Mouse (Mus musculus) hindbrain, postnatal 0 days (tissue): ENCODE results near the gene Adgrf5. TPM values are rescaled to one million over a fixed set of nuclear protein-coding genes. Genes with fewer than 3 reads are reported as not detected.

Experiments used
- ATAC-seq: fragments of 200-750 bp; cut with Nextera tagmentation; 2 replicates; pipeline ENCODE4 v1.8.0; 2017; ENCODE audit warnings: mild to moderate bottlenecking, moderate TSS enrichment, moderate library complexity
- DNase-seq: peaks from one replicate; pipeline ENCODE4 v3.0.0-alpha.2; 2015; ENCODE audit warnings: low spot score
- H3K27ac ChIP-seq: fragments of 300-500 bp; sonication (generic); 2 replicates; pipeline ENCODE4 v1.5.1; 2014; ENCODE audit warnings: mild to moderate bottlenecking
- H3K27me3 ChIP-seq: fragments of 300-500 bp; sonication (generic); 2 replicates; pipeline ENCODE4 v1.6.1; 2014; ENCODE audit warnings: low read length, mixed read lengths; ENCODE audit not compliant: insufficient read depth
- H3K36me3 ChIP-seq: fragments of 300-500 bp; sonication (generic); 2 replicates; pipeline ENCODE4 v1.6.1; 2014; ENCODE audit warnings: low read length, mixed read lengths; ENCODE audit not compliant: insufficient read depth
- H3K4me1 ChIP-seq: fragments of 300-500 bp; sonication (generic); 2 replicates; pipeline ENCODE4 v1.6.1; 2014; ENCODE audit warnings: antibody characterized with exemption, low read length, mixed read lengths; ENCODE audit not compliant: insufficient read depth
- H3K4me2 ChIP-seq: fragments of 300-500 bp; sonication (generic); 2 replicates; pipeline ENCODE4 v1.6.1; 2014; ENCODE audit warnings: low read depth, mild to moderate bottlenecking, low read length, moderate library complexity, mixed read lengths
- H3K4me3 ChIP-seq: fragments of 300-500 bp; sonication (generic); 2 replicates; pipeline ENCODE4 v1.5.1; 2014; ENCODE audit warnings: low read length
- H3K9ac ChIP-seq: fragments of 300-500 bp; sonication (generic); replicated peaks from 2 replicates; pipeline ENCODE4 v1.6.1; 2014; ENCODE audit warnings: mild to moderate bottlenecking, low read length, moderate library complexity, mixed read lengths
- H3K9me3 ChIP-seq: fragments of 300-500 bp; sonication (generic); 2 replicates; pipeline ENCODE4 v1.6.1; 2016; ENCODE audit warnings: low read length, mixed read lengths
- CTCF ChIP-seq: IDR thresholded peaks from 2 replicates; pipeline ENCODE4 v1.5.1; 2016; ENCODE audit warnings: antibody characterized with exemption, control low read depth, low read depth
- WGBS: fragments of 180-500 bp; shearing (Covaris S2); extraction: QIAGEN DNeasy Blood & Tissue Kit; methylation state at CpG from one replicate; pipeline ENCODE4 v1.1.7; 2014; 5-methylcytosine and 5-hydroxymethylcytosine counted together
- polyA plus RNA-seq: library from polyadenylated mRNA; unstranded; fragments of >200 nt; fragmentation: Nextera tagmentation; extraction: Ambion mirVana; gene quantifications from 2 replicates; pipeline ENCODE4 v1.2.1, GENCODE M21; 2015
- total RNA-seq: library from RNA; depleted of rRNA; stranded (reverse); fragments of >200 nt; gene quantifications from 2 replicates; pipeline ENCODE4 v1.2.3, GENCODE M21; 2014; rRNA removed

Gene Adgrf5
- total and polyA plus RNA-seq, 2 experiments from 2014 or later = 3.9 to 17.3 TPM

DNA sequence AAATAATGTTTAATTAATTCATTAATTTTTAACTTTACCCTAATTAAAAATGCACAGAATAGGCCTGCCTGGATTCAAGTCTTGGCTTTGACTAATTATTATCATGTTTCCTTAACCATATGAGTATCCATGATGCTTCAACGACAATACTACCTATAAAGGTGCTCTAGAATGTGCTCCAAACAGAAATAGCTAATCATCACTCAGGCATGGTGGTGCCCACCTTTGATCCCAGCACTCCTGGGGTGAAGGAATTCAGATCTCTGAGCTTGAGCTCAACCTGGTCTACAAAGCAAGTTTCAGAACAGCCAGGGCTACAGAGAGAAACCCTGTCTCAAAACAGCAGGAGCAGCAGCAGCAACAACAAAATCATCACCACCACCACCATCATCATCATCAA, 140.3 kb downstream of the Adgrf5 start:
- no peak for TF ChIP-seq CTCF
- DNase-seq (no peak), ATAC-seq (no peak)
- H3K4me3 ChIP-seq = no peak overlapping the region
- H3K9ac ChIP-seq = no peak overlapping the region
- no peak overlapping the region for H3K4me2 ChIP-seq
- H3K4me1 ChIP-seq = no peaks in the 10 kb centered on the region
- no peaks in the 10 kb centered on the region for H3K36me3 ChIP-seq
- H3K27ac ChIP-seq = no peak overlapping the region
- H3K27me3 ChIP-seq = no peaks in the 10 kb centered on the region
- H3K9me3 ChIP-seq = no peaks in the 10 kb centered on the region
- WGBS = 88% methylated on average over 1 of the region's 1 CpGs

DNA sequence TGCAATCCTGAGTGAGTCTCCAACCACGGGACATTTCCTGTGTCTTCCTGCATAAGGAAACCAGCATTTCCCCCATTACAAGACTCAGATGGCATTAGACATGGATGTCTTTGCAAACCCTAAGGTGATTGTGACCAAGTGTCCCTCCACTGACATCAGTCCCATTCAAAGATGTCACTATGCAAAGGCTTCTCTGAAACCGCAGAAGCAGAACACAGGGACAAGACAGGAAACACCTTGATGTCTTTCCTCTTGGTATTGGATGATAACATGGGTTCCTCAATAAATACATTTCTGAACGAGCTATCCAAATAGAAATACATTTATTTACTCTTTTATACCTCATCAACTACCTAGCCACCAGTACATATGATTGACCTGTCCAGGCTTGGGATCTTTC, 141.0 kb downstream of the Adgrf5 start:
- Histone ChIP-seq H3K4me3 (no peak overlapping the region), H3K4me2 (no peak overlapping the region), H3K27me3 (no peaks in the 10 kb centered on the region), H3K9ac (no peak overlapping the region), H3K27ac (no peak overlapping the region), H3K36me3 (no peaks in the 10 kb centered on the region), H3K9me3 (no peaks in the 10 kb centered on the region), H3K4me1 (no peaks in the 10 kb centered on the region)
- 80% methylated on average over 3 of the region's 3 CpGs for WGBS
- no peak for ATAC-seq
- no peak for TF ChIP-seq CTCF
- no peak for DNase-seq

DNA sequence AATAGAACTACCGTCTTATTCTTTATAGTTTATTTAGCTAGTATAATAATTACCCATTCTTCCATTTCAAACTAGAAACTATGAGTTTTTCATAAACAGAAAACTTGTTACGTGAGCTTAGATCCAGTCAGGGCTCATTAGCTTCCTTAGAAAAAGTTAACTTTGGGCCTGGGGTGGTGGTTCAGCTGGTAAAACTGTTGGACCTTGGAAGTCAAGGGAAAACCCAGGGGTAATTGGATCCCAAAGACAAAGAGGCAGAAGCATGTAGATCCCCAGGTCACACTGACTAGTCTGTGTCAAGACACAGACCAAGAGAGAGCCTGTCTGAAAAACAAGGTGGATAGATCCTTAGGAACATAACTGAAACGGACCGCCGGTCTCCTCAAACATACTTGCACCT, 141.4 kb downstream of the Adgrf5 start:
- H3K27ac ChIP-seq = no peak overlapping the region
- no peak overlapping the region for H3K4me3 ChIP-seq
- WGBS = 96% methylated on average over 5 of the region's 5 CpGs
- no peak for TF ChIP-seq CTCF
- H3K36me3 ChIP-seq = no peaks in the 10 kb centered on the region
- ATAC-seq = no peak
- DNase-seq = no peak
- no peak overlapping the region for H3K9ac ChIP-seq
- H3K4me2 ChIP-seq = no peak overlapping the region
- no peaks in the 10 kb centered on the region for H3K27me3 ChIP-seq
- H3K9me3 ChIP-seq = no peaks in the 10 kb centered on the region
- no peaks in the 10 kb centered on the region for H3K4me1 ChIP-seq

DNA sequence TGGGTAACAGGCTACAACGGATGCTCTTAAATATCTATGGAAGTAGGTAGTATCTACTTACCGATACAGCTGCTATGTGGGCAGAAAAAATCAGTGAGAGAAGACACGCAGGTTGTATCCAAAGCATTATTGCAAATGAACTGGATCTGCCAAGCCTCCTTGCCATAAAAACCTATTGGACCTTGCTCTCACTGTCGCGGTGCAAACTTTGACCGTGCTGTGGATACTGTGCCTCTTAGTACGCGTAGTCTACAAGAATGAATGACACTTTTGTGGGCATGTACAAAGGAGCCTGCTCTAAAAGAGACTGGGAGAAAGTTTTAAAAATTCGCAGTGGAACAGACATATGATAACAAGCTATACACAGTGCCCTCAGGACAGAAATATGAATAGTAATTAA, 142.3 kb downstream of the Adgrf5 start, which contains the start of gene Mep1a:
TSS of gene Mep1a (minus strand) at position 221 of the 400 bp plus-strand sequence.
- no peak for TF ChIP-seq CTCF
- WGBS = 88% methylated on average over 9 of the region's 9 CpGs
- no peak within 1 kb of the TSS for H3K4me3 ChIP-seq
- no peaks in the 10 kb centered on the region for H3K36me3 ChIP-seq
- no peak for ATAC-seq
- no peak within 1 kb of the TSS for H3K9ac ChIP-seq
- DNase-seq = no peak
- no peak within 1 kb of the TSS for H3K4me2 ChIP-seq
- H3K27me3 ChIP-seq = no peaks in the 10 kb centered on the region
- no peak within 1 kb of the TSS for H3K27ac ChIP-seq
- H3K4me1 ChIP-seq = no peaks in the 10 kb centered on the region
- H3K9me3 ChIP-seq = no peaks in the 10 kb centered on the region

DNA sequence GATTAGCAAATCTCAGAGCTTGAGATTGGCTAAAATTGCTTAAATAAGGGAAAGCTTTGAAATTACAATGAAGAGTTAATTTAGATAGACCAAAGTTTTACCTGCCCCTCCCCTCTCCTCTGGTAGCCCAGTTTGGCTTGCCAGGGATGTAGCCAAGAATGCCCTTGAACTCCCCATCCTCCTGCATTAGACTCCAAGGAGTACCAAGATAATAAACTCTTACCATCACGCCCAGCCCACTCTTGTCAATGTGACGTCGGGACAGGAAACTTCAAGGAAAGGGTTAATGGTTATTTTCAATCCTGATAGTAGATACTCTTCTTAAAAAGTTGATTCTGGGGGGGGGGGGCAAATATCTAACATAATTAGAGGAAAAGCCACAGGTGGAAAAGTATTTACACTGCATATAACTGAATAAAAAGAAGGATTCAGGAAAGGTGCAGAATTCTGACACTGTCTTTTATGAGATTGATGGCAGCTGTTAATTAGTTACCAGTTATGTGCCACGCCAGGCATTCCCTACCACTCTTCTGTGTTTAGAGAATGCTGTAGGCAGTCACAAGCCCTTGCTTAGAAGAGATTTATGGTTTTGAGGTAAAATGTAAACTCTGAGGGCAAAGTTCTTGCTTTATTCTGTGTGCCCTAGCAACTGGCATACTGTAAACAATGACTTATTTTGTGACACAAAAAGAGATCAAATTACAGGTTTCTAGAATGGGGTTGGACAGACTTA, 143.8 kb downstream of the Adgrf5 start:
- H3K27ac ChIP-seq = no peak overlapping the region
- no peak for ATAC-seq
- 75% methylated on average over 4 of the region's 4 CpGs for WGBS
- H3K4me1 ChIP-seq = no peaks in the 10 kb centered on the region
- H3K4me3 ChIP-seq = no peak overlapping the region
- no peaks in the 10 kb centered on the region for H3K27me3 ChIP-seq
- H3K36me3 ChIP-seq = no peaks in the 10 kb centered on the region
- TF ChIP-seq CTCF = no peak
- no peak overlapping the region for H3K9ac ChIP-seq
- H3K9me3 ChIP-seq = no peaks in the 10 kb centered on the region
- no peak for DNase-seq
- H3K4me2 ChIP-seq = no peak overlapping the region

DNA sequence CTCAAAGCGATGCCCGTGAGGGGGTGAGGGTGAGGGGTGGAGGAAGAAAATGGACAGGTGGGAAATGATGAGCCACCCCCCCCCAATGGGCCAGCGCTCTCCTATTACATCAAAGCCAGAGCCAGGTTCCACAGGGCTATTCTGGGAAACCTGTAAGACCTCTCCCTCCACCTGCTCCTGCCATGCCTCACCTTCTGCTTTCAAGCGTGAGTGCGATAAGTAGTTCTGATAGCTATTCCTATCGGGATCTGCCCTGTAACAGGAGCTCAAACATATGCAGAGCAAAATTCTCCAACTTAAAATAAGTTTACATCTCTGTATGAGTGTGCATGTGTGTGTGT, 144.3 kb downstream of the Adgrf5 start:
- Histone ChIP-seq H3K27ac (no peak overlapping the region), H3K36me3 (no peaks in the 10 kb centered on the region), H3K9me3 (no peaks in the 10 kb centered on the region), H3K4me1 (no peaks in the 10 kb centered on the region), H3K4me3 (no peak overlapping the region), H3K4me2 (no peak overlapping the region), H3K27me3 (no peaks in the 10 kb centered on the region), H3K9ac (no peak overlapping the region)
- ATAC-seq (no peak), DNase-seq (no peak)
- TF ChIP-seq CTCF = no peak
- WGBS = 67% methylated on average over 6 of the region's 6 CpGs

Other genes with a start within 250 kb of the Adgrf5 start
- gene Adgrf1, start 90.1 kb upstream of the Adgrf5 start, total RNA-seq = 0.11 TPM in 1 of 2 replicates, not detected in the other
- gene Adgrf1, start 90.1 kb upstream of the Adgrf5 start, polyA plus RNA-seq = not detected in 2 replicates
- gene Mep1a, start 142.4 kb downstream of the Adgrf5 start, total RNA-seq = 0.43 TPM in 1 of 2 replicates, not detected in the other
- gene Mep1a, start 142.4 kb downstream of the Adgrf5 start, polyA plus RNA-seq = 0.13 and 0.15 TPM in 2 replicates
- gene Ankrd66, start 183.2 kb downstream of the Adgrf5 start, total RNA-seq = 0.10 TPM in 1 of 2 replicates, not detected in the other
- 1.2 and 1.9 TPM in 2 replicates for gene Ankrd66, start 183.2 kb downstream of the Adgrf5 start, polyA plus RNA-seq
- gene Pla2g7, start 207.6 kb downstream of the Adgrf5 start, total RNA-seq = 114 and 115 TPM in 2 replicates
- gene Pla2g7, start 207.6 kb downstream of the Adgrf5 start, polyA plus RNA-seq = 313 and 342 TPM in 2 replicates